Mouse (Mus musculus): ENCODE measurements around the gene Cecr2.
"Not testable (repeated sequence)": the region's sequence is repeated elsewhere in the genome, so short reads cannot be mapped to it uniquely, and the experiment has no call there.

Gene Cecr2

DNA sequence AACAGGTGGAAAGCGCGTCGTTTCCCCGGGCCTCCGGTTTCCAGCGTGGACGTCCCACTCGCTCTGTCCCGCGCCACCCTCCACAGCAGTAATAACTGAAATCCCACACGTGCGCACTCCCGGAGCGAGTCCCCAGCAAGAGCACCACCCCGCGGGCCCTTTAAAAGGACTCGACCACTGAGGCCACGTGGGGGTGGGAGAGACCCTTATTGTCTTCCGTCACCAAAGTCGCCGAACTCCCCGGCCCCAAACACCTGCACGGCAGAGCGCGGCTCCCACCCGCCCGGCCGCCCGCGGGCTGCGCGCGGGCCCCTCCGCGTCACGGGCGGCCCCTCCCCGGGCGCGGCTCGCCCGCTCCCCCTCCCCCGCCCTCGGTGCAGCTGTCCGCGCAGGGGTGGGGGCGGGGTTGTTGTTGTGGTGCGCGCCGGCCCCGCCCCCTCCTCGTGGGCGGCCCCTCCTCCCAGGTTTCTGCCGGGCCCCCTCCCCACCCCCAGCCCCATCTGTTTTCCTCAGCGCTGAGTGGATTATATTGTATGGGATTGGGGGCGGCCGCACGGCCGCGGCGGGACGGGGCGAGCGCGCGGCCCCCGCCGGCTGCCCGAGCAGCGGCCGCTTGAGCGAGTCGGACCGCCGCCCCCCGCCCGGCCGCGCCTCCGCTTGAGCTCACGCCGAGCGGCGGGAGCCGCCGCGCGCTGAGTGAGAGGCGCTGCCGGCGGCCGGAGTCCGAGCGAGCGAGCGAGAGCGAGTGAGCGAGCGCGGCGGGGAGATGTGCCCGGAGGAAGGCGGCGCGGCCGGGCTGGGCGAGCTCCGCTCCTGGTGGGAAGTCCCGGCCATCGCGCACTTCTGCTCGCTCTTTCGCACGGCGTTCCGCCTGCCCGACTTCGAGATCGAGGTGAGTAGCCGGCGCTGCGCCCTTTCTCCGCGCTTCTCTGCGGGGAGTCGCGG is at the start of gene Cecr2:
Gene Cecr2, plus strand, starts transcription at position 554 of the 945 bp plus-strand sequence.
- peak; percentile 73 for DNase-seq

DNA sequence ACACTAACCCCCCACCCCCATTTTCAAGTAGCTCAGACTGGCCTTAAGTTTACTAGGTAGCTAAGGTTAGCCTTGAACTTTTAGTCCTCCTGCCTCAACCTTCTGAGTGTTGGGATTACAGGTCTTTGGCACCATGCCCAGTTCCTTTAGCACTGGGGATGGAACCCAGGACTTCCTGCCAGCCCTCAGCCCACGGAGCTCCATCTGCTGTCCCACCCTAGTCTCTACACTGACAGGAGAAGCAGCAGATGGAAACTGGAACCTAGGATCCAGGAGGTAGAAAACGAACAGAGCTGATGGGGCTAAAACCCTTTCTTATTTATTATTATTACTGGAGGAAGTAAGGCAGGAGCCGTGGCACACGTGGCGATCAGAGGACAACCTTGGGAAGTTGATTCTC is 48.6 kb upstream of the Cecr2 start:
- peak; percentile 13 for DNase-seq

DNA sequence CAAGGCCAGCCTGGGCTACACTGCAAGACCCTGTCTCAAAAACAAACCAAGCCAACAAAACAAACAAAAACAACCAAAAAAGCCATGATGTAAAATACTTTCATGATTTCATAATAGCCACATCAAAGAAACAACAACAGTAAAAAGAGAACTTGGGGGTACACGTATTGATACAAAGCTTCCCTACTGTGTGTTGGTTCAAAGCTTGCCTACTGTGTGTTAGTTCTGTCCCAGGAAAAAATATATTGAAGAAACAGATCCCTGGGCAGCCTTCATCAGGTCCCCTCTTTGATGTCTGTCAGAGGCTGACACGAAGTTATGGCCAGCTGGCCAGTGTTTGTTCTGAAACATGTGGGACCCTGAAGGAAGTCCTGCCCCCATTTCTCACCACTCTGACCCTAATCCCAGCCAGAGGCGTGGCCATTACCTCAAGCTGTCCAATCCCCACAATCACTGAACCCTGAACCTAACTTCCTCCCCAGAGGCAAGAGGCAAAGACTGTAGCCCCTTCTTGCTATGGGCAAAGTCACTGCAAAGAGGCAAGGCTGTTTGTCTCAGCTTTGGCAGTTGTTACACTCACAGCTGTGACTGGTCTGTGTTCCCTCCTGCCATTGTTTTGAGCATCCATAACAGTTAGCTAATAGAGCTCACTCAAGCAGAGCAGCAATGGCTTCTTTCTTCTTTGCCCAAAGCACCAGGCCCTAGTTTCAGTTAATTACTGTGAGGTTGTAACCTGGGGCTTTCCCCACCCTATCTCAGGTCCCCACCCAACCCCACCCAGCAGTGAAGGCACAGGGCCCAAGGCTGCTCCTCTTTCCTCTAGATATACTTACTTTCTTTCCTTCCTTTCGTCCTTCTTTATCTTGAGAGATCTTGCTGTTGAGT is 47.4 kb upstream of the Cecr2 start:
- DNase-seq, result no peak

DNA sequence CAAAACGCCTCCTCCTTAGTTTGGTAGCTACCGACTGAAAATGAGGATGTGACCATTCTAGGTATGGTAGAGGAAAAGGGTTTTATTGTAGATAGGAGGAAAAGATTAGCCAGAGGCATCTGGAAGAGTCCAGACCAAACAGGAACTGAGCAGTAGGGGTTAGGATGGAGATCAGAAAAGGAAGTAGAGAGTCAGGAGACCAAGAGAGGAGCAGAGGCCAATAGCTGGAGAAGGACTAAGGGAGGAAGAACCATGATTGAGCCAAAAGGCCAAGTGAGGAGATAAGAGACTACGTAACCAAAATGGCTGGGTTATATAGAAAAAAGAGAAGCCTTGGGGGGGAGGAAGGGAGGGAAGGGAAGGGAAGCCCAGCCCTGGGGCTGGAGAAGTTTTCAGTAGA is 46.0 kb upstream of the Cecr2 start:
- no peak for DNase-seq

DNA sequence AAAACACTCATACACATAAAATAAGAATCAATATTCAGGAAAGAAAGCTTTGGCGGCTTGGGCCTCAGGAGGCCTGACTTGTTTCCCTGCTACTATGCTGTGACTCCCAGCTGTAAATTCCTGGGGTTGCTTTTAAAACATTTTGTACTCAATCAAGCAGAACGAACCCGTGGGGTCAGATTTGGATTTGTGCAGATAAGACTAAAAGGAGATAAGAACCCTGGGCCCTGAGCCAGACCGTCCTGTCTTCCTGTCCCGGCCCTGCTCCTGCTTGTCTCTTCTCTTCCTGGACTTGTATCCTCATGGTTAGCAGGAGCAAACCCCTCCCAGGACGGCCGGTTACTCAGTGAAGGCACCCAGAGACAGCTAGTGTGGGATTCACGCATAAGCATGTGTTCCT is 41.1 kb upstream of the Cecr2 start:
- no peak for DNase-seq

DNA sequence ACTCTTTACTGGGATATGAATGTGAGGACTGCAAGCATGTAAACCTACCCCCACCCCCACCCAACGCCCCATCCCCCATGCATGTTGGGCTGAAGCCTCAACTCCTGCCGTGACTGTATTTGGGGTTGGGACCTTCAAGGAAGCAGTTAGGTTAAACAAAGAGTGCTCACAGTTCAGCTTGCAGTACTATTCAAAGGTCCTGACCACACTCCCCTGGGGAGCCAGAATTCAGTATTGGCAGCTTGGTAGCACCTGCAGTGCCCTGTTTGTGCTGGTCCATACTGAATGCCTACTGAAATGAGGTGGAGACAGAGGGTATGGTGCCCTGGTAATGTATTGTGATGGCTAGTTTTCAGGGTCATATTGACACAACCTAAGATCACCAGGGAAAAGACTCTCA is 39.1 kb upstream of the Cecr2 start:
- no peak for DNase-seq

DNA sequence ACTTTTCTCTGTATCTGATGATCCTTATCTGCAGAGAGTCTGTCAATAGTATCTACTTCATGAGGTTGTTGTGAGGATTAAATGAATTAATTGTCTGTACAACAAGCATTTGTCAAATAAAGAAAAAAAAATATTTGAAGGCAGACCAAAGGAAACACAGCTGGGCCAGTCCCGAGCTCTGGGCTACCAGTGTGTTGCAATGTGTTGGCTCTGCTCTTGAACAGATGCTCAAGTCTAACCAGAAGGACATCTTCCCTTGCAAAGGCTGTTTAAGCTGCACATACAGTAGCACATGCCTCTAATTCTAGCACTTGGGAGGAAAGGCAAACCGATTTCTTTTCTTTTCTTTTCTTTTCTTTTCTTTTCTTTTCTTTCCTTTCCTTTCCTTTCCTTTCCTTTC is 37.2 kb upstream of the Cecr2 start:
- no peak for DNase-seq

DNA sequence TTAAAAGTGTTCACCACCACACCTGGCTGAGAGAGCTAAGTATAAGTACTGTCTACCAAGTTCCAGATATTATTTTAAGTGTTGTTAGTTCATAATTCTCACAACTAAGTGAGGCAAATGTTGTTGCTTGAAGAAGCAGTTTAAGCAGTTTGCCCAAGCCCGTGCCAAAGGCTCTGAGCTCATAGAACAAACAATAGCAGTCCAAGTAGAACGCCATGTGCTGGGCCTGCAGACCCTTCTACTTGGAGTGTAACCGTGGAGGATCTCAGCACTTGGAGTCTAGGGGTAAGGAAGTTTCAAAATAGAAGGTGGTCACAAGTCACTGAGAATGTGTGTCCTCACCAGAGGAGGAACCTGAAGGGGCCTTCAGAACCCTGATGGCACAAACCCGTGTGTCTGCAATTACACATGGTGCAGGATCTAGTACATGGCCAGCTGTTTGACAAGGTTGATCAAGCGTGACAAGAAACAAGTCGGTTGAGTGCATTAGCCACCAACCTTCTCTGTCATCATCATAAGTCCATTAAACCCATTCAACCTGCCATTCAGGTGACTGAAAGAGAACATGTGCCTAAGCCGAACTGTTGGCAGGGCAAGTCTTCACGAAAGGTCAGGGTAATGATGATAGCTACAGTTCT is 30.7 kb upstream of the Cecr2 start:
- no peak for DNase-seq

DNA sequence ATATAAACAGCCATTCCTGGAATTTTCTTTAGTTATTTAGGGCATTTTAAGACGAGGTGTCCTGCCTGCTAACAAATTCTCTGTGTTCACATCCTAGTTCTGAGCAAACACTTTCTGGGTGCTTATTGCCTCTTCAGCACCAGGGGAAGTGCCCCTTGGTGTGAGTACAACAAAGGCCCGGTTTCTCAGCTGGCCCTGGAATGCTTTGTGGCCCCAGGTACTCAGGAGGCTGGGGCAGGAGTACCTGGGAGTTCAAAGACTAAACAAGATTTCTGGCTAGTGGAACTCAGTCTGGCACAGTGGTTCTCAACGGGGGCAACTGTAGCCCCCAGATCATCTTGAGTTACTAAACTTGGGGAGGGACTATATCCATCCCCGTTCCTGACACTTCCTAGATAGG is 26.6 kb upstream of the Cecr2 start:
- no peak for DNase-seq

DNA sequence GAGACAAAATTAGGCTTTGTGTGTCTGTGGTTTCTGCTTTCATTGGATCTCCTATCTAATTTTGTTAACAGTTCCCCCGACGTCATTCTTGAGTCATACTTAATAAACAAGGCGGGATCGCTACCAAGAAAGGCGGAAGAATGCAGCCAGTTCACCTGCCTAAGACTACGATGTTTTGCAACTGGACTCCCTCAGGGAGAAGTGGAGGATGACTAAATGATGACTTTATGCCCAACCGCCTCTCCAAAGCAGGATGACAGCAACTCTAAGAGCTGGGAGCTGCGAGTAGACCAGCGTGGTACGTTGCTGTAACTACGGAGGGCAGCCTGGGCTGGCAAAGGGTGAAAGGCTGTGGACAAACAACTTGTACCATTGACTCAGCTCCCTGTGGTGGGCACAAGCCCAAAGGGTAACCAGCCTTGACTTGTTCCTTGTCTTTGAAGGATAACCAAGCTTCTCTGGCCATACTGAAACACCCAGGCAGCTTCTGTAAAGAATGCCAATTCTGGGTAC is 24.2 kb upstream of the Cecr2 start:
- no peak for DNase-seq

DNA sequence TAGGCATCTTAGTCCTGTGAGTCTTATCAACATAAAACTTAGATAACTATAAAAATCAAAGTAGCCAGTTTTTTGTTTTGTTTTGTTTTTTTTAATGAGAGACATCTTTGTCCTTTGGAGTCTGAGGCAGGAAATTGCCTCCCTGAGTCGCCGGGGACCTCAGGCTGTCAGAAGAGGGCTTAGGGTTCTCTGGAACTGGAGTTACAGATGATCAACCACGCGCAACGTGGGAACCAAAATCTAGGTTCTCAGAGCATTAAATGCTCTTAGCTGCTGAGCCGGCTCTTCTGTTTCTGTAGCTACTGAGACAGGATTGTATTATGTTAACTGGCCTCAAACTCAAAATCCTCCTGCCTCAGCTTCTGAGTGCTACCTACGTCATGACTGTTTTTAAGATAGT is 22.4 kb upstream of the Cecr2 start:
- no peak for DNase-seq

DNA sequence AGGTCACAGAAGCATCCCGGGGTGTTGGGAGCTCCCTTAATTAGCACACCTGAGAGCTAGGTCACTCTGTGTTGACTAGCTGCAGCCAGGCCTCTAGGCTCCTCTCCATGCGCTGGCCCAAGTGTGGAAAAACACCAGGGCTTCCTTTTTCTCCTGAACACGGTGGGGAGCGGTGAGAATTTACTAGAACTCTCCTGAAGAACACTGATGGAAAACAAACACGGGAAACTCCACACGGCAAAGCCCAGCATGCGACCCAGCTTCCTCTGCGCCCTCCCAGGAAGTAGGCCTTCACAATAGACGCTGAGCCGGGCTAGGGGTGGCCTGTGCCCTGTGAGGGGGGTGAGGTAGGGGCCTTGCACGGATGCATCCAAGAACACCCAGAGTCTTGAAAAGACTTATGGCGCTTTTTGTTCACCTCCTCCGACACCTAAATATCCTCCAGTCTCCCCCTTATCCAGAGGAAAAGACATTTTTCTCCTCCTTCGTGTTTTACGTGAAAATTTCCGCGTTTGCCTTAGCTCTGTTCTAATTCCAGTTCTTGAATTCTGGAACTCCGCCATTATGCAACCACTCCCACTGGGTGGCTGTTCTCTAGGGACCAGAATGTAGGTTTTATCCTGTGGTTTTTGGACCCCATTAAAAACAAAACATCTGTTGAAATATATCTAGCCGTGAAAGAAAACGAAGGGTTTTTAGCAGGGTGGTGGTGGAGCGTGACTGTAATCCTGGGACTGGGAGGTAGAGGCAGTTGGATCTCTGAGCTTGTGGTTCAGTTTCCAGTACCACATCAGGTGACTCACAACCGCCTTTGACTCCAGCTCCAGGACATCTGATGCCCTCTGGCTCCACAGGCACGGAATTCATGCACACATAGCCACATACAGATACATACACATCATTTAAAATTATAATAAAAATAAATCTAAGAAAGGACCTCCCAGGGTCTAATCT is 21.5 kb upstream of the Cecr2 start:
- no peak for DNase-seq

DNA sequence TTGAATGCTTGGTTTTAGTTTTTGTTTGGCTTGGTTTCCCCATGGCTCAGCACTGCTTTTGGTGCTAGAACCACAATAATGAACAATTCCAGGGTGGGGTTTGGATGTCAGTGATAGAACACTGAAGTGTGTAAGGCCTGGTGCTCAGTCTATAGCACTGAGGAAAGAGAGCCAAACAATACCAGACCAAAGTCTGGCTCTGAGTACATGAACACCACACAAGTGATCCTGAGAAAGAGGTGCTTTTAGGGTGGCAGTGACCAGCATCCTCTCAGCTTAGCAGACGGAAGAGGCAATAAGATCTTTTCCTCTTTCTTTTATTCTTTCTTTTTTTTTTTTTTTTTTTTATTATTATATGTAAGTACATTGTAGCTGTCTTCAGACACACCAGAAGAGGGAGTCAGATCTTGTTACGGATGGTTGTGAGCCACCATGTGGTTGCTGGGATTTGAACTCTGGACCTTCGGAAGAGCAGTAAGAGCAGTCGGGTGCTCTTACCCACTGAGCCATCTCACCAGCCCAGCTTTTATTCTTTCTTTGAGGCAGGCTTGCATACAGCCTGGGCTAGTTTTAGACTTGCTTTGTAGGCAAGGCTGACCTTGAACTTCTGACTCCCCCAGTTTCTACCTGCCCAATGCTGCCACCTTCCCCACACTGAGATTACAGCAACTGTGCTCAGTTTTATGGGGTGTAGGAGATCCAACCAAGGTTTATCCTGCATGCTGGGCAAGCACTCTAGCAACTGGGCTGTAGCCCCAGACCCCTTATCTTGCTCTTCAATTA is 18.7 kb upstream of the Cecr2 start:
- DNase-seq, result not testable (repeated sequence)

DNA sequence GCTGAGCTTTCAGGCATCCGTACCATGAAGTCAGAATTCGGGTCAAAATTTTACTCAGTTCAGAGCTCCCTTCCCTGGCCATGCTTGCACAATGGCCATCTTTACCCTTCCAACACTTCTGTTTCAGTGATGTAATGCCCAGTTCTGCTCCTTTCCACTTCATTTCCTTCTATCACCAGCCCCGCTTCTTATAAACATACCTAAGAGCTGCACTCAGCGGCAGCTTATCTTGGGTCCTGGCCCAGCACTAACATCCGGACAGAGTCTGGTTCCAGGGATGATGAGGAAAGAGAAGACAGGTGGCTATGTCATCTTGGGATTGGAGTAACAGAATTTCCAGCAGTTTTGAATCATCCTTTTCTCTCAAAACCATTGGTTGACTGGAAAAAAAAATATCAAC is 18.0 kb upstream of the Cecr2 start:
- no peak for DNase-seq

DNA sequence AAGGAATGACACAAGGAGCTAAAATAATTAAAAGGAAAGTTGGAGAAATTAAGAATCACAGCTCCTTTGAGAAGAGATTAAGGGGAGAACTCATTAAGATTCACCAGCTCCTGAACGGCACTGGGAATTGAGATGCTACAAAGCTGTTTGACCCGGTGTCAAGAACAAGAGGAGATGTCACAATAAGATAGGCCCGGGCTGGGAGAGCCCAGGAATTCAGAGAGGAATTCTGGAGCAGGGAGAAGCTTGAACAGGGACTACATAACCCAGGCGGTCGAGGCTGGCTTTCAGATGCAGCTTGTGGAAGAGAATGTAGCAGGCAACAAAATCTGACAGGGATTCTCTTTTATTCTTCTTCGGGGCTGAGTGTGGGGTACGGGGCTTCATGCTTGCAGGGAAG is 13.5 kb upstream of the Cecr2 start:
- no peak for DNase-seq

DNA sequence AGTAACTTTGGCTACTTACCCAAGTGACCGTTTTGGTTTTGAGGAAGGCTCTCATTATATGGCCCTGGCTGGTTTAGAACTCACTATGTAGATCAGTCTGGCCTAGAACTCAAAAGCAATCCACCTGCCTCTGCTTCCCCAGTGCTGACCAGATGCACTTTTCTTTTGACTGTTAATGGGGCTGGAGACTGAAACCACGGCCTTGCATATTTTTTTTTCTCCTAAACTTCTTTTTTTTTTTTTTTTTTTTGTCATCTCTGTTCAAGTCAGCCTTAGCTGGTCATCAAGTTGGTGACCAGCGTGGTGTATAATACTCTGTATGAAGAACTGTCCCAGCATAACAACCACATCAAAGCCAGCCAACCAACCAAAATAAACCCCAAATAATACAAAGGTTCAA is 10.5 kb upstream of the Cecr2 start:
- DNase-seq, result no peak

DNA sequence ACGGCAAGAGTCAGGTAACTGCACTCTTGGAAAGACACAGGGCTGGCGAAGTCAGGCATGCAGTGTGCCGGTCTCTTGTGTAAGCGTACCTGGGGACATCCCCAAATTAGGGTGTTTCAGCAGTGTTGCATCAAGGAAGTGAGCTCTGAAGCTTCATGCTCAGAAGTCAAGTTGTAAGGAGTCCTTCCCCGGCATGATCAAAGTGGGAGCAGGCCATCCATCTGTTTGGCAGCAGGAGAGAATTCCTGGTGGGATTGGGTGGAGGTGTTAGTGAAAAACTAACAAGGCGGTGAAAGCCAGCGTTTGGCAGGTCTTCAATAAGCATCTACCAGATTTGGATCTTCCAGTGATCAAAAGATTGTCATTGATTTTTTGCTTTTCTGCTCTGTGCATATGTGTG is 7.3 kb upstream of the Cecr2 start:
- DNase-seq, result no peak

DNA sequence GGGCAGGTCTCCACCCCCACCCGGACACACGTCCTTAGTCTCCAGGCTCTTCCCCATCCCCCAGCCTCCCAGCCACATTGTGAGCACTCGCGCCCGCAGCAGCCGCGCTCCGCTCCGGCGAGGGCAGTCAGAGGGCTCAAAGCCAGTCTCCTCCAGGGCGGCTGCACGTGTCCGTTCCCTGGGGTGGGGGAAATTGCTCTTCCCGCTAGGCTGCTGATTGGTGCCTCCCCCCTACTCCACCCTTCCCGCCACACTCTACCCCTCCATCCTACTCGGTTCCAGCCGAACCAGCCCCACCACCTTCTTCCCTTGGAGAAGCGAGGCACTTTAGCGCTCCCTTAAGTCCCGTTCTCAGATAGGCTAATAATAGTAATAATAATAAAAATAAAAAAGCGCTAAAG is 754 bp upstream of the Cecr2 start:
- DNase-seq, result peak; percentile 29

DNA sequence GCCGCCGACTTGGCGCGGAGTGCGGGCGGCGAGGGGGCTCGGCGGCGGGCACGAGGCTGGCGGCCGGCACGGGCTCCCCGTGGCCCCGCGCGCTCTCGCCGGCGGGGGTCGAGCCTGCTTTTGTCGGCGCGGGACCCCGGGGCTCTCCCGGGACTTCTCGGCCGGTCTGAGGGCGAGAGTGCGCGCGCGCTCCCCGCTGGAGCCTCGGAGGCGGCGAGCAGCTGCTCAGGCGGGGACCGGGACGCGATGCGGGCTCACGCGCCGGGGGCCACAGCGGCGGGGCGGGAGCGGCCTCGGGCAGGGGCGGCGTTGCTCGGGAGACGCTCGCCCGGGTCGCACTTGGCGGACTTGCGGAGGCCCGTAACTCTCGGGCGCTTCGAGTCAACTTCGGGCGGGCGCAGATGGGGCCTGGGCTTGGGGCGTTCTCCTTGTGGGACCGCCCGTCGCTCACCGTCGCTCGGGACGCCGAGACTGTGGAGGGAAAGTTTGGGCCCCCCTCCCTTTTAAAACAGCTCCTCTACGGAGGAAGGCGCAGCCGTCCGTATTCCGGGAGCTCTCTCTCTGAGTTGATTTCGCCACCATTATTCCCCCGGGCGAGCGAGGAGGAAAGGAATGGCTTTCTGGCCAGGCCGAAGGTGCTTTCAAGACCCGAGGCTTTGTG is 722 bp downstream of the Cecr2 start:
- DNase-seq, result peak; percentile 48

DNA sequence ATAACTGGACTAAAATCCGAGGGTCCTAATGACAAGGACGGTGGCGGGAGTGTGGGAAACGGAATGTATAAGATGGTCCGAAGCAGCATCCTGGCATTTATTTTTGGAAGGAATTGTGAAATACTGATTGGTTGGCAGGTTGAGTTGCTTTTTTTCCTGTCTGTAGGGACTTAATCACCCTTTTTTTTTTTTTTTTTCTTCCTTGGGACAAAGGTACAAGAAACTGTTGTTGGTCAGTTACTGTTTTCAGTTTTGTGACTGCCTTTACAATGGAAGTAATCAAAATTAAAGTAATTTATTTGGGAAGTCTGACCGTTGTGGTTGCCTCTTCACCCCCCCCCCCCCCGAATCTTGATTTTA is 1.2 kb downstream of the Cecr2 start:
- DNase-seq, result no peak

DNA sequence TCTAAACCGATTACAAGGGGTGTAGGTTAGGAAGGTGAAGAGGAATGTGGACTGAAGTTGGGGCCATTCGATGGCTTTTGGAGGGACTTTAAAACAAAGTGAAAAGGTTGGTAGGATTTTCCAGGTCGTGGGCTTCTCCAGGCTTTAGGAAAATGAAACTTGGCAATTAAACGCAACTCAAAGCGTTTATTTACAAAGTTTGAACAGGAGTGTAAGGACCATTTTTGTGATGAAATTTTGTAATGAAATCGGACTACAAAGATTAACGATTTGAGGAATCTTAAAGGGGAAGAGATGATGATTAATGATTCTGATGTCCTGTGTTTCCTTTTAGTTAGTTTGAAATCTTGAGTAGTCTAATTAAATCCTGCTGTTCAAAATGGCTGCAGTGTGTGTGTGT is 1.7 kb downstream of the Cecr2 start:
- DNase-seq, result no peak

Measured in thymus, postnatal 14 days (tissue).